Comparison of ENCODE assay signal across 11 mouse cellular contexts in genomic region chr13:83741591-83742021, GRCm38 (mm10).
DNase-seq lines count a peak whose midpoint lies in the region; ATAC-seq and TF ChIP-seq lines count a peak whose summit lies in the region.
"Had no signal": no experiment of that assay in that cellular context is flagged by ENCODE, and none has a peak within 500 bp of the region (broad histone marks: within the 10 kb centered on the region; RNA-seq: fewer than 3 reads in every experiment).

No protein-coding gene starts in this region.

- peak overlapping the region; percentile 41 for H3K9ac ChIP-seq in hindbrain, embryonic 12.5 days
- H3K9ac ChIP-seq in neural tube, embryonic 13.5 days: peak overlapping the region; percentile 99
- no peak overlapping the region for H3K9ac ChIP-seq in intestine, postnatal 0 days (ENCODE audit: low read depth, low read length)
- H3K9ac ChIP-seq in stomach, postnatal 0 days (ENCODE audit: low read length): no peak overlapping the region
- H3K9ac ChIP-seq: stomach, embryonic 15.5 days had no signal

- no peak for TF ChIP-seq EP300 in stomach, postnatal 0 days (optimal IDR thresholded peaks at IDR 0.05)

- peak overlapping the region; percentile 60 for H3K4me2 ChIP-seq in hindbrain, embryonic 12.5 days (replicated peaks)
- H3K4me2 ChIP-seq in neural tube, embryonic 13.5 days: peak overlapping the region; percentile 92
- no peak overlapping the region for H3K4me2 ChIP-seq in intestine, postnatal 0 days (replicated peaks; ENCODE audit: low read depth)
- no peak overlapping the region for H3K4me2 ChIP-seq in stomach, postnatal 0 days (replicated peaks; ENCODE audit: low read depth)
- H3K4me2 ChIP-seq: stomach, embryonic 15.5 days had no signal

- ATAC-seq in hindbrain, embryonic 12.5 days (ENCODE audit: low FRiP score): peak; percentile 11
- no peak for ATAC-seq in neural tube, embryonic 13.5 days (ENCODE audit: low read depth)
- no peak for ATAC-seq in intestine, postnatal 0 days
- no peak for ATAC-seq in stomach, postnatal 0 days (ENCODE audit: low FRiP score, low TSS enrichment)

- no peak for DNase-seq in kidney, adult 2 months
- DNase-seq in kidney, adult 8-10 months: no peak
- peak; percentile 42 for DNase-seq in embryo, embryonic 9.5 days (ENCODE audit: extremely low spot score)
- DNase-seq in lung, postnatal 4 days: no peak
- DNase-seq in stomach, postnatal 0 days (ENCODE audit: low spot score): no peak
- DNase-seq: liver; lung, postnatal 36 days had no signal

- H3K9me3 ChIP-seq in hindbrain, embryonic 12.5 days (replicated peaks): no peaks in the 10 kb centered on the region
- H3K9me3 ChIP-seq in neural tube, embryonic 13.5 days: no peaks in the 10 kb centered on the region
- H3K9me3 ChIP-seq in intestine, postnatal 0 days (ENCODE audit: control insufficient read depth): no peaks in the 10 kb centered on the region
- H3K9me3 ChIP-seq in stomach, postnatal 0 days (ENCODE audit: control insufficient read depth, low read length): no peaks in the 10 kb centered on the region
- H3K9me3 ChIP-seq: stomach, embryonic 15.5 days had no signal

- H3K4me3 ChIP-seq in kidney, adult 2 months (ENCODE audit: insufficient read depth, low read depth, low read length): no peak overlapping the region
- H3K4me3 ChIP-seq in hindbrain, embryonic 12.5 days: peak overlapping the region; percentile 25
- peak overlapping the region; percentile 63 for H3K4me3 ChIP-seq in neural tube, embryonic 13.5 days
- no peak overlapping the region for H3K4me3 ChIP-seq in intestine, postnatal 0 days (ENCODE audit: low read depth, low read length)
- H3K4me3 ChIP-seq in stomach, postnatal 0 days (ENCODE audit: low read depth, low read length): no peak overlapping the region
- H3K4me3 ChIP-seq: stomach, embryonic 15.5 days had no signal

- WGBS in kidney, adult 2 months: 44% methylated on average over 7 of the region's 7 CpGs
- 10% methylated on average over 7 of the region's 7 CpGs for WGBS in hindbrain, embryonic 12.5 days
- 9% methylated on average over 7 of the region's 7 CpGs for WGBS in neural tube, embryonic 13.5 days
- 48% methylated on average over 7 of the region's 7 CpGs for WGBS in intestine, postnatal 0 days
- WGBS in stomach, postnatal 0 days: 48% methylated on average over 7 of the region's 7 CpGs

- peaks cover 5% of the 10 kb centered on the region for H3K27me3 ChIP-seq in kidney, adult 2 months (replicated peaks; ENCODE audit: control insufficient read depth, insufficient read depth, low read length)
- no peaks in the 10 kb centered on the region for H3K27me3 ChIP-seq in hindbrain, embryonic 12.5 days
- no peaks in the 10 kb centered on the region for H3K27me3 ChIP-seq in neural tube, embryonic 13.5 days
- peaks cover 74% of the 10 kb centered on the region for H3K27me3 ChIP-seq in intestine, postnatal 0 days (replicated peaks; ENCODE audit: control insufficient read depth, insufficient read depth, low read length)
- H3K27me3 ChIP-seq in stomach, postnatal 0 days (ENCODE audit: control insufficient read depth, insufficient read depth, low read length): peaks cover 13% of the 10 kb centered on the region; the same call in 1 of the 2 replicates

- TF ChIP-seq CTCF in kidney, adult 2 months (conservative IDR thresholded peaks at IDR 0.05; ENCODE audit: insufficient read depth, insufficient read length, low read depth, low read length): no peak
- no peak for TF ChIP-seq CTCF in intestine, postnatal 0 days (IDR thresholded peaks at IDR 0.05; ENCODE audit: low read depth)
- TF ChIP-seq CTCF in stomach, postnatal 0 days (IDR thresholded peaks at IDR 0.05; ENCODE audit: low read depth): no peak

- H3K36me3 ChIP-seq in kidney, adult 2 months (ENCODE audit: control insufficient read depth, insufficient read depth, low read length): no peaks in the 10 kb centered on the region
- H3K36me3 ChIP-seq in hindbrain, embryonic 12.5 days: no peaks in the 10 kb centered on the region; the same call in 1 of the 2 replicates
- peaks cover 18% of the 10 kb centered on the region for H3K36me3 ChIP-seq in neural tube, embryonic 13.5 days
- no peaks in the 10 kb centered on the region for H3K36me3 ChIP-seq in intestine, postnatal 0 days (ENCODE audit: control insufficient read depth, insufficient read depth)
- no peaks in the 10 kb centered on the region for H3K36me3 ChIP-seq in stomach, postnatal 0 days (ENCODE audit: control insufficient read depth, insufficient read depth, low read length)
- H3K36me3 ChIP-seq: stomach, embryonic 15.5 days had no signal

- H3K4me1 ChIP-seq in kidney, adult 2 months (ENCODE audit: control insufficient read depth, insufficient read depth, low read length): no peaks in the 10 kb centered on the region; the same call in 1 of the 2 replicates
- H3K4me1 ChIP-seq in hindbrain, embryonic 12.5 days: peaks cover 11% of the 10 kb centered on the region; the same call in 1 of the 2 replicates
- peaks cover 32% of the 10 kb centered on the region for H3K4me1 ChIP-seq in neural tube, embryonic 13.5 days (replicated peaks)
- no peaks in the 10 kb centered on the region for H3K4me1 ChIP-seq in intestine, postnatal 0 days (replicated peaks; ENCODE audit: control insufficient read depth, insufficient read depth, low read length)
- no peaks in the 10 kb centered on the region for H3K4me1 ChIP-seq in stomach, postnatal 0 days (replicated peaks; ENCODE audit: control insufficient read depth, insufficient read depth)
- H3K4me1 ChIP-seq: stomach, embryonic 15.5 days had no signal

- no peak for TF ChIP-seq POLR2A in kidney, adult 2 months (IDR thresholded peaks at IDR 0.05; ENCODE audit: low read depth, low read length)

- H3K27ac ChIP-seq in kidney, adult 2 months (ENCODE audit: insufficient read depth, low read depth, low read length): peak overlapping the region; percentile 45; the same call in 1 of the 2 replicates
- H3K27ac ChIP-seq in hindbrain, embryonic 12.5 days: peak overlapping the region; percentile 84
- peak overlapping the region; percentile 99 for H3K27ac ChIP-seq in neural tube, embryonic 13.5 days (replicated peaks)
- no peak overlapping the region for H3K27ac ChIP-seq in intestine, postnatal 0 days (ENCODE audit: low read depth, low read length)
- H3K27ac ChIP-seq in stomach, postnatal 0 days (replicated peaks): no peak overlapping the region
- H3K27ac ChIP-seq: stomach, embryonic 15.5 days had no signal

Comparison
In these comparisons a context has a peak if more than half of its experiments do, and no peak if none do; other contexts are left out.
1. H3K27ac ChIP-seq: peak in kidney, adult 2 months (single experiment), hindbrain, embryonic 12.5 days (single experiment) and neural tube, embryonic 13.5 days (single experiment); none in intestine, postnatal 0 days (single experiment) and stomach, postnatal 0 days (single experiment).
2. H3K4me3 ChIP-seq: peak in hindbrain, embryonic 12.5 days (single experiment) and neural tube, embryonic 13.5 days (single experiment); none in kidney, adult 2 months (single experiment), intestine, postnatal 0 days (single experiment) and stomach, postnatal 0 days (single experiment).
3. H3K4me2 ChIP-seq: peak in hindbrain, embryonic 12.5 days (single experiment) and neural tube, embryonic 13.5 days (single experiment); none in intestine, postnatal 0 days (single experiment) and stomach, postnatal 0 days (single experiment).
4. H3K9ac ChIP-seq: peak in hindbrain, embryonic 12.5 days (single experiment) and neural tube, embryonic 13.5 days (single experiment); none in intestine, postnatal 0 days (single experiment) and stomach, postnatal 0 days (single experiment).